Mouse (Mus musculus) frontal cortex, postnatal 10 days (tissue): ENCODE results near the gene Zfc3h1.

Experiments used
- DNase-seq, 2 experiments: peaks; one replicate each; pipeline ENCODE4 v3.0.0; 2022; ENCODE audit warnings: low spot score in 2 of 2, mixed read lengths in 1 of 2

Zfc3h1 gene

GRCm38 (mm10) chr10:115385018-115386002, 551 bp downstream of the Zfc3h1 start:
- DNase-seq, result peak; percentile 53 to 62

GRCm38 (mm10) chr10:115387891-115388290, 3.1 kb downstream of the Zfc3h1 start:
- no peak for DNase-seq

DNA sequence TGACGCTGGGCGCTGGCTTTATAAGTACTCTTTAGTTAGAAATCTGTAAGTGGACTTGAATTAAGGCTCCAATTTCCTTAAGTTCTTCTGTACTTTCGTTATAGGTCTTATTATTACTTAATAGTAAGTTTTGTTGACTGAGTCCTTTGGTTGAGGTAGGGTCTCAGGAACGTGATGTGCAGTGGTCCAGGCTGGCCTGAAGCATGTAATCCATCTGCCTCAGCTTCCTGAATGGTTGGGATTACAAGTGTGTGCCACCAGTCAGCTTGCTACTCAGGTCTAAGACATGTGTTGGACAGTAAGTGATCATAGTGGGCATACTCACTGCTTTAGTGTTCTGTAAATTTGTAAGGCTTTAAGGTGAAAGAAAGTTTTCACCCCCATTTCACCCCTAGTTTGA, 6.3 kb downstream of the Zfc3h1 start:
- DNase-seq, result no peak

DNA sequence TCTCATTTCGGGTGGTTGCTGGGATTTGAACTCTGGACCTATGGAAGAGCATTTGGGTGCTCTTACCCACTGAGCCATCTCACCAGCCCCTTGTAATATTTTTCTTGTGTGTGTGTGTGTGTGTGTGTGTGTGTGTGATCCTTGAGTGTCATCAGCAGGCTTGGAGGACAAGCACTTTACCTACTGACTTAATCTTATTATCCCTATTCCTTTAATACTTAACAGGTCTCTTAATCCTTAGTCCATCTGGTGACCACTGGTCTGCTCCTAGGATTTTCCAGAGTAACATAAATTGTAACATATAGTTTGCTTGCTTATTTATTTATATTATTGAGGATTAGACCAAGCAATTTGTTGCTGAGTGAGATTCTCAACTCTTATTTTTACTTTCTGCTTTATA, 7.1 kb downstream of the Zfc3h1 start:
- DNase-seq, result no peak

DNA sequence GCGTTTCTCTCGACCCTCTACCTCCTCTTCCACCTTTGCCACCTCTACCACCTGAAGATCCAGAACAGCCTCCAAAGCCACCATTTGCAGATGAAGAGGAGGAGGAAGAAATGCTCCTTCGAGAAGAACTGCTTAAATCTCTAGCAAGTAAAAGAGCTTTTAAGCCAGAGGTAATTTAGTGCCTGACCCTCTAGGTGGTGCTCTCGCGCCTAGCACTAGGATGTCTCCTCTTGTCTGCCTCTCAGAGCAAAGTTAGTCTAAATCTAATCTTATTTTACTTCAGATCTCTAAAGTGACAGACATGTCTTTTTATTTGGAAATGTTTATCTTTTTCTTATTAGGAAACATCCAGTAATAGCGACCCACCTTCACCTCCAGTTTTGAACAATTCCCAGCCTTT, 21.6 kb downstream of the Zfc3h1 start:
- DNase-seq, result peak; percentile 19 to 49

DNA sequence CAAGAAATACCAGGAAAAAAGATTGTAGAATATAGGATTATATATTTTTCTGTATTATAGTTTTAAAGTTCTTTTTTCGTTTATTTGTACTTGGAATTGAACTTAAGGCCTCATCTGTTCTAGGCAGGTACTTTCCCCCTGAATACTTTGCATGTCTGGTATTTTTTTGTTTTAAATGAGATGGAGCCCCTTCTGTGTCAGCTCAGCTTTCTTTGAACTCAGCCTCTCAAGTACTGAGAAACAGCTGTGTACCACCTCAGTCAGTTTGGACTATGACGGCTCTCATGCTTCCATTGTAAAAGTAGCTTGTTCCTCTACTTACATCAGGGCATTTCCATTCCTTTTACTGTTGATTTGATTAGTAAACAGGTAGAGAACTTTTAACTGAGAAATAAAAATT, 28.7 kb downstream of the Zfc3h1 start:
- DNase-seq, result no peak

- no peak for DNase-seq
Measured at GRCm38 (mm10) chr10:115414056-115414455, 29.3 kb downstream of the Zfc3h1 start.

DNA sequence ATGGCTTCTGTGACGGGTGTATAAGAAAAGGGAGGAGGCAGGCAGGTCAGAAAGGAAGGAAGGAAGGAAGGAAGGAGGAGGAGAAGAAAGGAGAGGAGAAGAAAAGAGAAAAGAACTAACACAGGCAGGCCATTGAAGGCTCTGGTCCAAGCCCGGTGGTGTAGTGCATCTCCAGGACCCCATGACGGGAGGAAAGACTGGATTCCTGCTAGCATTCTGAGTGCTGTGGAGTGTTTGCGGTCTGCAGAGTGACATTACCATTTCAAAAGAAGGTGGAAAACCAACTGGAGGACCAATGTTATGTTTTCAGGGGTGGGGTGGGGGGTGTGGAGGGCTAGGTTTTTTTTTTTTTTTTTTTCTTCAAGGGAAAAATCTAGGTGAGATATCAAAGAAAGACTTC, 37.2 kb downstream of the Zfc3h1 start:
- no peak for DNase-seq

- no peak for DNase-seq
Measured at GRCm38 (mm10) chr10:115425351-115425750, 40.6 kb downstream of the Zfc3h1 start.

DNA sequence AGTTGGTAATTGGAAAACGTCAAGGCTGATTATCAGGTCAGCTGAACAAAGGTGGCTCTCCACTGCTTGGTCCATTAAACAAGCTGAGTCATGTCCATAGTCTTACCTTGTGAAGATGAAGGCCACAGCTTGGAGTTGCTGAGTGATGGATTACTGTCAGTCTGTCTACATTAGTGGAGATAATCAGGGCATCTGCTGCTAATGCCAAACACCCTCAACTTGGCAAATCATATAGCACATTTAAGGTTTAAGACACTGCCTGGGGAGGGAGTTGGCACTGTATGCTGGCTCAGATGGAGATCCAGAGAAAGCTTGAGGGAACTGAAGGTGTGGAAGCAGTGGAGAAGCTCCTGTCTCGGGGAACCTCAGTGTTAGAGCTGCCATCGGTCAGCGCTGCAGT, 52.5 kb downstream of the Zfc3h1 start:
- DNase-seq, result no peak

- no peak for DNase-seq
Measured at GRCm38 (mm10) chr10:115448614-115449013, 63.9 kb downstream of the Zfc3h1 start.

DNA sequence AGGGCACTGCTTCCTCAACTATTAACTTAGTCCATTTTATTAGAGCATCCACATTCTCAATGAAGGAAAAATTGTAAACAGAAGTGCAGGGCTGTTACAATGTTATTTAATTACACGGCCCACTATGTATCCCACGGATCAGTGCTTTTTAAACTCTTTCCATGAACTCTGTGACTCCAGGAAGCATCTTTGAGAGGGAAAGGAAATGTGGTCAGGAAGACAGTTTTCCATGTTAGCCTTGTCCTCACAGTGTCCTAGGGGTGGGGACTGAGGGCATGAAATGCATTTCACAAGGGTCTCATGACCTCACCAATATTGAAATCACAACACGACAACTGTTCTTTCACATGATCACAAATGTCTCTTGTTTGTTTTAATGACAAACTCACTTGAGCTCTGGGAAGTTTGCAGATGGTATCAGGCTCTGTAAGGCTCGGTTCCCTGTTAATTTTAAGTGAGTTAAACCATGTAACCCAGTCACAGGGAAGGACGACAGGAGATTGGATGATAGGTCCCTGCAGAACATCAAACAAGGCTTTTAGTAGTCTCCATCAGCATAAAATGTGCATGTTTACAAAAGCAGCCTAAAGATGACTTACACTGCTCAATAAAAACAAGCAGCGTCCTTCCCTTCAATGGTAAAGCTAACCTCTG, 72.7 kb downstream of the Zfc3h1 start:
- DNase-seq, result no peak

GRCm38 (mm10) chr10:115462646-115463045, 77.9 kb downstream of the Zfc3h1 start:
- no peak for DNase-seq

DNA sequence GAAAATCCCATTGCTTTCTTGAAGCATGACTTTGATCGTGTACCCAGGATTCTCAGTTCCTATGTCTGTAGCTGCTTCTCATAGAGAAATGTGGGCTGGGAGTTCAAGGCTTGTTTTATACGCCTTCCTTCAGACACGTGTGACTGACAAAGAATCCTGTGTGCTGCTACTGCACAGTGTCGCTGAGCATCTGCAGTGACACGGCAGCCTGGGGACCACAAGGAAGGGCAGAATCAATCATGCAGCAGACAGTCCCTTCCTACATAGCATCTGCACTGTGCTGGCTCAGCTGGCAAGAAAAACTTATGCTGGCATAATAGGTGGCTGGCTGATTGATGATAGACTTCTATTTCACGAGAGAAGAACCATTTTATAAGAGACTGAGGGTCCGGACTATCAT, 80.3 kb downstream of the Zfc3h1 start:
- DNase-seq, result no peak

- DNase-seq, result no peak
Measured at GRCm38 (mm10) chr10:115465778-115466177, 81.0 kb downstream of the Zfc3h1 start.

DNA sequence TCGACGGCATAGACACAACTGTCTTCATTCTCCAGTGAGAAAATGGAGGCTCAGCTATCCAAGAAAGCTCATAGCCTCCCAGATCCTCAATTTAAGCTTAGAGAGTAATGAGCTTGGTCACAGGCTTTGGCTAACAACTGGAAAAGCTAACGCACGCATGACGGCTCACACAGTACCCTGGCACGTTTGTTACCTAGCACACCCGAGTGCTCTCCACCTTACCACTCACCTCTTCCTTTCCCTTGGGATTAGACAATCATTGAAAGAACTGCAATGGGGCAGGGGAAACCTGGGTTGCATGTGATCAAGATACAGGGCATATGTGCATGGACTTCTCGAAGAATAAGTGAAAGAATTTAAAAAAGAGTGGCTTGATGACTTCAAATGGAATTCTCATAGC, 83.2 kb downstream of the Zfc3h1 start:
- DNase-seq, result no peak

- no peak for DNase-seq
Measured at GRCm38 (mm10) chr10:115468632-115469031, 83.9 kb downstream of the Zfc3h1 start.

DNA sequence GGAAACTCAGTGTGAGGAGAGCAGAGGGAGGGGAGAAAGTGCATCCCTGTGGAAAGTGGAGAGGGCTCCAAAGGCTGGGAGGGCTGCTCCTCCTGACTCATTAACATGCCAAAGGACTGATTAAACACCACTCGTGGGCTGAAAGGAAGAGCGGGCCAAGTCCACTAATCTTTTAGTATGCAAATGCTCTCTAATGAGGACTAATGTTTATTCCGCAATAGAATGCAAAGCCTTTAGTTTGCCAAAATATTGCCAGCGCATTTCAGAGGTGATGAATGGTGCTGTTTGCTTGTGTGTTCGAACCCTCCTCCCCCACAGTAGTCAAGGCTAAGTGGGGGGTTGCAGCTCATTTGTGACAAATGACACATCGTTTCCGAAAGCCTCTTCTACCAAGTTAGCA, 84.3 kb downstream of the Zfc3h1 start:
- DNase-seq, result no peak

GRCm38 (mm10) chr10:115470621-115471334, 86.0 kb downstream of the Zfc3h1 start:
- DNase-seq, result no peak

DNA sequence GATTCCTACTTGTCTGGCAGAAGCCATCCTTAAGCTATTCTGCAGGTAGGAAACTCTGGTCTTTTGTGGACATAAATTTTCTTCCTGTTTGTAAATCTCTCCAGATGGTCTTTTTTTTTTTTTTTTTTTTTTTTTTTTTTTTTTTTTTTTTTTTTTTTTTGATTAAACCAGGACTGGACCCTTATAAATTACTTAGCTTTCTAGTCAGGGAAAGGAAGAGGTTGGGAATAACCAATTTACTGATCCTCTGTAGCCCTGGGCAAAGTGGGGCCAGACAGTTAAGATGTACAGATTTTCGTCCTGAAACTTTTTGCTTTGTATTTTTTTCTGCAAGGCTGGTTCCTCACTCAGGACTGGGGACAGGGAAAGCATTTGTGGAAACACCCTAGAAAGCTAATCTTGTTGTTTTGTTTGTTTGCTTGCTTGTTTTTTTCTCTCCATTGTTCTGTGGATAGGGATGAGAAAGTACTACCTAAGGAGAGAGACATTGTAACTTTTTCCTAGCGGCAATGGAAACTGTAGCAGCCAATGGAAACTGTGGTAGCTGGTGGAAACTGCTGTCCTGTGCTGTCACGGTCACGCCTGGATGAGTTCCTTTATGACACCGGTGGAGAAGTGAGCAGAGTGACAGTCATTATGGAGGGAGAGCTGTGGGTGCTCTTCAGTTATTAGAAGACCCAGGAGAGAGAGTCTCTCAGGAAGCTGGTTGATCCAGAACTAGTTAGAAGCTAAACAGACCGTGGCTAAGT, 88.6 kb downstream of the Zfc3h1 start:
- DNase-seq, result no peak

DNA sequence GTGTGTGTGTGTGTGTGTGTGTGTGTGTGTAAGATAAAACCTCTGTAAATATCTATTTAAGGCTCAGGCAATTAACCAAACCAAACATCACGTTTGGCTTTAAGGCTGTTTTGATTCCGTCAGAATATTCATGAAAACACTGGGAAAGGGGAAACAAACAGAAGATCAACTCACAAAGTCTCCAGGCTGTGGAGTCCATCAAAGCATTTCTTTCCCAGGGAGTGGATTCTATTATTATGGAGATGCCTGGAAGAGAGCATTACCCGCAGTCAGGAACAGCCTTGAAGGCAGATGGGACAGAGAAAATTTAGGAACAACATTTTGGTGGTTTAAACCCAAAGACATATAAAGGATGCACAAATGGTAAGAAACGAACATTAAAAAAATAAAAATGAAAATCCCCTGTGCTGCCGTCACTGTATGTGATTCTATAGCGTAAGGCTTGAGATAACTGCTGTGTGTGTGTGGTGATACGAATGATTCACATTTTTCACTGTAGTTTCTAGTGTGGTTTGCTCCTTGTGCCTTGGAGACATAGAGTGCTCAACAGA, 90.3 kb downstream of the Zfc3h1 start:
- DNase-seq, result no peak
